Mouse (Mus musculus): ENCODE measurements around the gene Robo2. TPM values are rescaled to one million over a fixed set of nuclear protein-coding genes. Genes with fewer than 3 reads are reported as not detected.

The Robo2 gene
- polyA plus RNA-seq, 1 experiment from 2014 or later: 67.5 TPM

GRCm38 (mm10) chr16:74373407-74373806, 38.2 kb downstream of the Robo2 start:
- 60% methylated on average over 3 of the region's 3 CpGs for WGBS

GRCm38 (mm10) chr16:74372876-74373275, 38.7 kb downstream of the Robo2 start:
- ATAC-seq: no peak
- Histone ChIP-seq H3K27ac (ENCODE audit: low read depth, low read length) (no peak overlapping the region), H3K4me1 (ENCODE audit: control insufficient read depth, insufficient read depth, low read depth, low read length) (peaks cover 8% of the 10 kb centered on the region), H3K4me3 (ENCODE audit: low read length) (no peak overlapping the region), H3K9ac (ENCODE audit: low read depth, low read length) (no peak overlapping the region), H3K4me2 (ENCODE audit: low read length) (no peak overlapping the region), H3K27me3 (replicated peaks; ENCODE audit: control insufficient read depth, insufficient read depth, low read length) (no peaks in the 10 kb centered on the region), H3K36me3 (ENCODE audit: control insufficient read depth, insufficient read depth, low read length) (no peaks in the 10 kb centered on the region), H3K9me3 (ENCODE audit: control insufficient read depth, low read length) (no peaks in the 10 kb centered on the region)
- 74% methylated on average over 1 of the region's 1 CpGs for WGBS

More at GRCm38 (mm10) chr16:74373407-74373806, 38.2 kb downstream of the Robo2 start:
- Histone ChIP-seq H3K4me2 (ENCODE audit: low read length) (no peak overlapping the region), H3K27ac (ENCODE audit: low read depth, low read length) (no peak overlapping the region), H3K36me3 (ENCODE audit: control insufficient read depth, insufficient read depth, low read length) (no peaks in the 10 kb centered on the region), H3K27me3 (replicated peaks; ENCODE audit: control insufficient read depth, insufficient read depth, low read length) (no peaks in the 10 kb centered on the region), H3K9me3 (ENCODE audit: control insufficient read depth, low read length) (no peaks in the 10 kb centered on the region), H3K9ac (ENCODE audit: low read depth, low read length) (no peak overlapping the region), H3K4me1 (ENCODE audit: control insufficient read depth, insufficient read depth, low read depth, low read length) (peaks cover 8% of the 10 kb centered on the region), H3K4me3 (ENCODE audit: low read length) (no peak overlapping the region)
- ATAC-seq: no peak

GRCm38 (mm10) chr16:74348437-74348836, 63.2 kb downstream of the Robo2 start:
- no peaks in the 10 kb centered on the region for H3K4me1 ChIP-seq (ENCODE audit: control insufficient read depth, insufficient read depth, low read depth, low read length)
- no peak overlapping the region for H3K4me3 ChIP-seq (ENCODE audit: low read length)
- no peaks in the 10 kb centered on the region for H3K36me3 ChIP-seq (ENCODE audit: control insufficient read depth, insufficient read depth, low read length)
- H3K9ac ChIP-seq (ENCODE audit: low read depth, low read length): no peak overlapping the region
- H3K9me3 ChIP-seq (ENCODE audit: control insufficient read depth, low read length): no peaks in the 10 kb centered on the region
- ATAC-seq: no peak
- H3K27me3 ChIP-seq (replicated peaks; ENCODE audit: control insufficient read depth, insufficient read depth, low read length): no peaks in the 10 kb centered on the region
- H3K4me2 ChIP-seq (ENCODE audit: low read length): no peak overlapping the region
- 52% methylated on average over 6 of the region's 6 CpGs for WGBS
- H3K27ac ChIP-seq (ENCODE audit: low read depth, low read length): no peak overlapping the region

- Histone ChIP-seq H3K4me1 (ENCODE audit: control insufficient read depth, insufficient read depth, low read depth, low read length) (no peaks in the 10 kb centered on the region), H3K9ac (ENCODE audit: low read depth, low read length) (no peak overlapping the region), H3K27ac (ENCODE audit: low read depth, low read length) (no peak overlapping the region), H3K9me3 (ENCODE audit: control insufficient read depth, low read length) (no peaks in the 10 kb centered on the region), H3K36me3 (ENCODE audit: control insufficient read depth, insufficient read depth, low read length) (no peaks in the 10 kb centered on the region), H3K4me2 (ENCODE audit: low read length) (no peak overlapping the region), H3K27me3 (replicated peaks; ENCODE audit: control insufficient read depth, insufficient read depth, low read length) (no peaks in the 10 kb centered on the region), H3K4me3 (ENCODE audit: low read length) (no peak overlapping the region)
- ATAC-seq: 0 out of 2 replicates have a peak, but pooled peaks have one; percentile 9
- WGBS: 56% methylated on average over 9 of the region's 9 CpGs
These were observed 72.5 kb downstream of the Robo2 start for GRCm38 (mm10) chr16:74338969-74339630.

- peak; percentile 65 for ATAC-seq
These were observed 89.8 kb downstream of the Robo2 start for GRCm38 (mm10) chr16:74321666-74322371.

GRCm38 (mm10) chr16:74316150-74316549, 95.5 kb downstream of the Robo2 start:
- Histone ChIP-seq H3K4me2 (ENCODE audit: low read length) (0 out of 2 replicates have a peak overlapping the region, but pooled peaks have one; percentile 1), H3K9ac (ENCODE audit: low read depth, low read length) (no peak overlapping the region), H3K9me3 (ENCODE audit: control insufficient read depth, low read length) (no peaks in the 10 kb centered on the region), H3K36me3 (ENCODE audit: control insufficient read depth, insufficient read depth, low read length) (no peaks in the 10 kb centered on the region), H3K27me3 (replicated peaks; ENCODE audit: control insufficient read depth, insufficient read depth, low read length) (no peaks in the 10 kb centered on the region), H3K4me1 (ENCODE audit: control insufficient read depth, insufficient read depth, low read depth, low read length) (no peaks in the 10 kb centered on the region; the same call in 1 of the 2 replicates), H3K4me3 (ENCODE audit: low read length) (no peak overlapping the region), H3K27ac (ENCODE audit: low read depth, low read length) (no peak overlapping the region)
- ATAC-seq: peak; percentile 54; the same call in 1 of the 2 replicates
- WGBS: 39% methylated on average over 7 of the region's 7 CpGs

More at GRCm38 (mm10) chr16:74321666-74322371, 89.8 kb downstream of the Robo2 start:
- H3K4me1 ChIP-seq (ENCODE audit: control insufficient read depth, insufficient read depth, low read depth, low read length): no peaks in the 10 kb centered on the region
- H3K36me3 ChIP-seq (ENCODE audit: control insufficient read depth, insufficient read depth, low read length): no peaks in the 10 kb centered on the region
- 32% methylated on average over 9 of the region's 9 CpGs for WGBS
- no peaks in the 10 kb centered on the region for H3K27me3 ChIP-seq (replicated peaks; ENCODE audit: control insufficient read depth, insufficient read depth, low read length)
- H3K9me3 ChIP-seq (ENCODE audit: control insufficient read depth, low read length): no peaks in the 10 kb centered on the region
- no peak overlapping the region for H3K4me2 ChIP-seq (ENCODE audit: low read length)
- H3K27ac ChIP-seq (ENCODE audit: low read depth, low read length): no peak overlapping the region
- no peak overlapping the region for H3K4me3 ChIP-seq (ENCODE audit: low read length)
- H3K9ac ChIP-seq (ENCODE audit: low read depth, low read length): no peak overlapping the region

- Histone ChIP-seq H3K4me1 (ENCODE audit: control insufficient read depth, insufficient read depth, low read depth, low read length) (no peaks in the 10 kb centered on the region; the same call in 1 of the 2 replicates), H3K9me3 (ENCODE audit: control insufficient read depth, low read length) (no peaks in the 10 kb centered on the region), H3K4me3 (ENCODE audit: low read length) (no peak overlapping the region), H3K9ac (ENCODE audit: low read depth, low read length) (no peak overlapping the region), H3K36me3 (ENCODE audit: control insufficient read depth, insufficient read depth, low read length) (no peaks in the 10 kb centered on the region), H3K27me3 (replicated peaks; ENCODE audit: control insufficient read depth, insufficient read depth, low read length) (no peaks in the 10 kb centered on the region), H3K4me2 (ENCODE audit: low read length) (no peak overlapping the region), H3K27ac (ENCODE audit: low read depth, low read length) (no peak overlapping the region)
- 35% methylated on average over 4 of the region's 4 CpGs for WGBS
- no peak for ATAC-seq
These were observed 98.4 kb downstream of the Robo2 start for GRCm38 (mm10) chr16:74313222-74313621.

GRCm38 (mm10) chr16:74307543-74307887, 104.1 kb downstream of the Robo2 start:
- Histone ChIP-seq H3K4me2 (ENCODE audit: low read length) (no peak overlapping the region), H3K36me3 (ENCODE audit: control insufficient read depth, insufficient read depth, low read length) (no peaks in the 10 kb centered on the region), H3K27me3 (replicated peaks; ENCODE audit: control insufficient read depth, insufficient read depth, low read length) (no peaks in the 10 kb centered on the region), H3K4me3 (ENCODE audit: low read length) (no peak overlapping the region), H3K9me3 (ENCODE audit: control insufficient read depth, low read length) (no peaks in the 10 kb centered on the region), H3K9ac (ENCODE audit: low read depth, low read length) (no peak overlapping the region), H3K27ac (ENCODE audit: low read depth, low read length) (no peak overlapping the region), H3K4me1 (ENCODE audit: control insufficient read depth, insufficient read depth, low read depth, low read length) (0 out of 2 replicates have a peak, but pooled peaks cover 3% of the 10 kb centered on the region)
- peak; percentile 42; the same call in 1 of the 2 replicates for ATAC-seq
- 19% methylated on average over 6 of the region's 6 CpGs for WGBS

GRCm38 (mm10) chr16:74306876-74307542, 104.6 kb downstream of the Robo2 start:
- Histone ChIP-seq H3K27ac (ENCODE audit: low read depth, low read length) (no peak overlapping the region), H3K4me3 (ENCODE audit: low read length) (no peak overlapping the region), H3K9me3 (ENCODE audit: control insufficient read depth, low read length) (no peaks in the 10 kb centered on the region), H3K4me2 (ENCODE audit: low read length) (no peak overlapping the region), H3K36me3 (ENCODE audit: control insufficient read depth, insufficient read depth, low read length) (no peaks in the 10 kb centered on the region), H3K9ac (ENCODE audit: low read depth, low read length) (no peak overlapping the region), H3K27me3 (replicated peaks; ENCODE audit: control insufficient read depth, insufficient read depth, low read length) (no peaks in the 10 kb centered on the region), H3K4me1 (ENCODE audit: control insufficient read depth, insufficient read depth, low read depth, low read length) (0 out of 2 replicates have a peak, but pooled peaks cover 3% of the 10 kb centered on the region)
- 17% methylated on average over 5 of the region's 5 CpGs for WGBS
- peak; percentile 63 for ATAC-seq

All from hindbrain, embryonic 16.5 days (tissue).